Mouse (Mus musculus): Measurements from ENCODE around the gene Axdnd1. TPM values are rescaled to one million over a fixed set of nuclear protein-coding genes. Genes with fewer than 3 reads are reported as not detected.

Gene Axdnd1
- 1 to 10 TPM in 1 of 2 experiments, under 1 TPM in 1; 0.16 to 1.5 TPM for polyA plus RNA-seq (2017; shearing (Covaris generic))

GRCm38 (mm10) chr1:156420671-156421297 is at the start of gene Axdnd1:
Gene Axdnd1 (minus strand): TSS chr1:156421159.

GRCm38 (mm10) chr1:156365740-156366139 is 55.2 kb downstream of the Axdnd1 start, which contains the start of gene Gm2000:
Gene Gm2000 (plus strand): TSS chr1:156366040.

GRCm38 (mm10) chr1:156310630-156311029 is 110.3 kb downstream of the Axdnd1 start, which contains the start of gene Nphs2:
Gene Nphs2 (plus strand): TSS chr1:156310727.

GRCm38 (mm10) chr1:156302911-156303749 is 117.8 kb downstream of the Axdnd1 start, which contains the start of gene Tdrd5:
Gene Tdrd5 (minus strand): TSS chr1:156303664.

Other genes with a start within 250 kb of the Axdnd1 start
- not detected for gene Fam163a, start 216.1 kb downstream of the Axdnd1 start, polyA plus RNA-seq (2017; shearing (Covaris generic))
- gene Tdrd5, start 117.5 kb downstream of the Axdnd1 start, polyA plus RNA-seq (2017; shearing (Covaris generic)): under 1 TPM in 1 of 2 experiments, not detected in 1; 0.23 TPM
- gene Nphs2, start 110.4 kb downstream of the Axdnd1 start, polyA plus RNA-seq (2017; shearing (Covaris generic)): not detected
- 1,000 to 10,000 TPM; 1,054 to 2,045 TPM for gene Gm2000, start 55.1 kb downstream of the Axdnd1 start, polyA plus RNA-seq (2017; shearing (Covaris generic))
- gene Soat1, start 53.2 kb upstream of the Axdnd1 start, polyA plus RNA-seq (2017; shearing (Covaris generic)): 10 to 100 TPM; 27.9 to 52.9 TPM
- 1 to 10 TPM in 1 of 2 experiments, under 1 TPM in 1; 0.79 to 1.2 TPM for gene Gm10031, start 102.9 kb upstream of the Axdnd1 start, polyA plus RNA-seq (2017; shearing (Covaris generic))
- 1 to 10 TPM; 4.4 to 5.0 TPM for gene Abl2, start 137.6 kb upstream of the Axdnd1 start, polyA plus RNA-seq (2017; shearing (Covaris generic))